Mouse (Mus musculus): ENCODE results near the gene Gm26741.

- TF ChIP-seq CTCF (IDR thresholded peaks at IDR 0.05; ENCODE audit: borderline replicate concordance, insufficient read depth, low read depth, low read length) (no peak), POLR2A (IDR thresholded peaks at IDR 0.05; ENCODE audit: borderline replicate concordance, insufficient read depth, low read length) (no peak)
These were observed 24.5 kb downstream of the Gm26741 start for GRCm38 (mm10) chr10:52383022-52383421.
